Mouse (Mus musculus) c-Kit-positive CD71-positive TER-119-negative erythroid progenitor cells, embryonic 14.5 days (primary cell): Measurements from ENCODE around the gene Gabrb1.

Experiments
- DNase-seq: peaks from one replicate; pipeline ENCODE4 v3.0.0-alpha.2; 2013; ENCODE audit warnings: low read depth

Gabrb1 gene

DNA sequence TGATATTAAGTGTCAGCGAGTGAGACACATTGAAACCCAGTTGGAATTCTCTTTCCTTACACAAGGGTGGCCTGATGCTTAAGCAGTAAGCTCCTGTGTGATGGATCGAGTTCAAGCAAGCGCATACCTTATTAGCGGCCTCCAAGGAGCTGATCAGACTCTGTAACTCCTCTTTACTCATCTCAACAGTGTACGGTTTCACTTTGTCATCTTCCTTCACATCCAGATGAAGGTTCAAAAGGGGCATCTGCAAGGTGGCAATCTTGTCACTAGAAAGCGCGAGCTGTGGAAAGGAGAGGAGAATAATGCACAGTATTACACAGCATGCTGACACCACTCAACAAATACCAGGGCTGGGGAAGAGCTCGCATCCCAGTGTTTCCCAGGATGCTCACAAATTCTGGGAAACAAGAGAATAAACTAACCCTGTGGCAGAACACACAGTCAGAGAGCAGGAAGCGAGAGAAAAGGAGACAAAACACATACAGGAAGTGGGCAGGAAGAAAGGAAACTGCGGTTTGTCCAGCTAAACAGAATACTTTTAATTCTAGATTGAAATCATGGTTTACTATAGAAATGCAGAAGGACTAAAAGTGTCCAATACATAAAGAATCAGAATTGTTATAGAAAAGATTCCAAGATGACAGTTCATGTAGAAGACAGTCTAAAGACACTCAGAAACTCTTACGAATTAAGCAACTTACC is 503.0 kb downstream of the Gabrb1 start:
- no peak for DNase-seq

DNA sequence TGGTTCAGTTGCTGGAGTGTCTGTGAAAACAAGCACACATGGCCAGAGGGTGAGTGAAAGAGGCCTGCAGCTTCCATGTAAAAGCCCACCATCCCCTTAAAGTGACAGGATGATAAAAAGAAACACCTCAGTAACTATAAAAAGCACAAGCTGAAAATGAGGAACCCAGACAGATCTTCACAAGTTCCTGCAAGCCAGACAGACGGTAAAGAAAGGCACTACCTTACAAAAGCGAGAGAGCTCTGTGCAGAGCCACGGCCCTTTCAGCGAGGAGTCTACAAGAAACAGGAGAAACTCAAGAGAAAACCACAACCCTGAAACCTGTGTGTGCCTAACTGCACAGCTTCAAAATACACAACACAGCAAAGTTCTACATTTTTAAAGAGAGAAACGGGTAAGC is 504.9 kb downstream of the Gabrb1 start:
- no peak for DNase-seq

DNA sequence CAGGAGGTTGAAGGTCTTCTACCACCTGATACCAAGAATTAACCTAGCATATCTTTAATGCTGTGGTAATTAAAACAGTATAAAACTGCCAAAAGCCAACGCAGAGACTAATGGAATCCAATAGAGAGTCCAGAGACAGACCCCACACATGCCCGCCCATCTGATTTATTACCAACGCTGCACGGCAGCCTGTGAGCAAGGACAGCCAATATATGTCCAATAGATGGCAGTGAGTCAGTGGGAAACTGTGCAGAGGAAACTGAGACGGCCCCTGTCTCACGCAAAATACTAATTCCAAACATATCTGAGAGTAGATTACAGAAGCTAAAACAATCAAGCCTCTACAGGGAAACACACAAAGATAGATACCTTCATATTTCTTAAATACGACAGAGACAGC is 506.5 kb downstream of the Gabrb1 start:
- no peak for DNase-seq

DNA sequence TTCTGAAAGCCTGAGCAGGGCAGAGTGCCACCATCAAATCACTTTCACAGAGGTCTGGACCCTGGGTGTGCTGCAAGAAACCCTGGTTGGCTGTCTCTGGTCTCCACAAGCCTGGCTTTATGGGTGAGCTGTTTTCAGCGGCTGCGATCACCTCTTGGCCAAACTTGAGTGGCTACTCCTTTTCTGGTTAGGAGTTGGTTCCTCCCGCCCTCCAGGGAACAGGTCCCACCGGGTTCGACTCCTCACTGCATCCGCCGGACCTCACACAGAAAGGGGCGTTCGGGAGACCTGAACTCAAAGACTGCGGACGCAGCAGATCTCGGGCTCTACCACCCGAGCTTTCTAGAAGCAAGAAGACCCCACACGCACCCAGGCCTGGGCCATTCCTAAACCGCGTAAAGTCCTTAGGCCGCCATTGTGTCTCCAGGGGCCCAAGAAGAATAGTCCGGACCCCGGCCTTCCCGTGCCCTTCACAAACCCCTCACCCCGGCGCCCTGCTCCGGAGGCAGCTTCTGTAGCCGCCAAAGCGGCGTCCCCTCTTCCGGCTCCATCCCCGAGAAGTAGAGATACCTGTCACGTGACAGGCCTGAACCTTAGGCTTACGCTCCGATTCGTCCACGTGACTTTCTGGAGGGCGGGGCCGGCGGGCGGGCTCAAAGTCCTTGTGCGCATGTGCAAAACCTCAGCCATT is 509.8 kb downstream of the Gabrb1 start, which contains the start of gene Commd8:
Gene Commd8 (minus strand): TSS at position 596 of the 691 bp plus-strand sequence.
- peak; percentile 86 for DNase-seq

DNA sequence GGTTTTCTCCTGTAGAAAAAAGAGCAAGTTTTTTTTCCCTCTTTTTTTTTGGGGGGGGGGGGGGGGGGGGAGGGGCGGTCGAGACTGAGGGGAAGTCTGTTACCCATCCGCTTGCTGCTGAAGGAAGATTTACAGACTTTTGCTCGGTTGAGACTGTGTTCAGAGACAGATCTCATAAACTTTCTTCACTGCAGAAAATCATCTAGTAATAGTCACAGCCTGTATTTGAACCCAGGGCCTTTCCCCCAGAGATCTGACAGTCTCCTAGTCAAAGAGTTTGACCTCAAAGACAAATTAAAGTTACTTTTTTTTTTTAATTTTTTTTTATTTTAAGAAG is 510.3 kb downstream of the Gabrb1 start:
- no peak for DNase-seq

DNA sequence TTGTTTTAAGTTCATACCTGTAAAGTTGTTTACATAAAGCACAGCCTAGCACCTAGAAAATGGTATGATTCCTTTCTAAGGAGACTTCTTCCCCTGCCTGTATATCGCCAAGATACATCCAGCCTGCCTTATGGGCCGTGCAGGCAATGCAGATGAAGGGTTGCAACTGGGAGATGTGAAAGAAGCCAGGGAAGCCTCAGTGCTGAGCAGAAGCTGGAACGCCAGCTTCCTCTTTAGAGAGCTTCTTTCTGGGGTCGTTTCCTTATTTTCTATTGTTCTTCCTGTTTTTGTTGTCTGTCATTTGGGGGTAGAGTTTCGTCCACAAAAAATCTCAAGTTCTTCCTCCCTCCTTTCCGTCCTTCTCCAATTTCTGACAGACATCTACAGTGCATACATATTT is 512.2 kb downstream of the Gabrb1 start:
- no peak for DNase-seq

DNA sequence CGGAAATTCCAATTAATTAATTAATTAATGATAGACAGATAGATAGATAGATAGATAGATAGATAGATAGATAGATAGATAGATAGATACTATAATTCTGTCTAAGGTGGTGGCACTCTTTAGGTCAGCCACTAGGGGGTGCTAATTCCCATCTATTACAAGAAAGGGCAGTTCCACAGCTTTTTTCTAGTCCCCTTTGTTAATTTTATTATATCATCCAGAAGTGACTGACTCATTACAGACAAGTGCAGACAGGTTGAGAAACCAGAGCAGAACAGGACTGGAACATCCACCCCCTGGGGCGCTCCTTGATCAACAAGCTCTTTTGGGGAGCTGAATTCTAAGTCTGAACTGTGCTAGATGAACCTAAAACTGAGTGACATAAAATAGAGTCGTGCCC is 514.8 kb downstream of the Gabrb1 start:
- no peak for DNase-seq

DNA sequence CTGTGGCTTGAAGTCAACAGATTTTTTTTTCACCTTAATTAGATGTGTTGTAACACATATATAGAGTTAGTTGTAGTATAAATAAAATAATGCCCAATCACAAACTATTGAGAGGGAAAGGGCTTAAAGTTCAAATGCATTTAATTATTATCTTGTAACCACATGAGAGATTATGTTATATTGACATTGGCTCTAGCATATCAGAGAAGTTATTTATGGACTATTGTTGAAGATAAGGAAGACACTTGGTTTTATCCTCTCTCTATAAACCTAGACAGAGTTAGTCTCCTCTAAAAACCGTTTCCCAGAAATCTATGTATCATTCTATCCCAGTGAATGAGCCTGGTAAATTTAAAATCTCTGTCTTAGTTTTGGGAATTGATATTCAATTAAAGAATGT is 515.6 kb downstream of the Gabrb1 start:
- DNase-seq: no peak

DNA sequence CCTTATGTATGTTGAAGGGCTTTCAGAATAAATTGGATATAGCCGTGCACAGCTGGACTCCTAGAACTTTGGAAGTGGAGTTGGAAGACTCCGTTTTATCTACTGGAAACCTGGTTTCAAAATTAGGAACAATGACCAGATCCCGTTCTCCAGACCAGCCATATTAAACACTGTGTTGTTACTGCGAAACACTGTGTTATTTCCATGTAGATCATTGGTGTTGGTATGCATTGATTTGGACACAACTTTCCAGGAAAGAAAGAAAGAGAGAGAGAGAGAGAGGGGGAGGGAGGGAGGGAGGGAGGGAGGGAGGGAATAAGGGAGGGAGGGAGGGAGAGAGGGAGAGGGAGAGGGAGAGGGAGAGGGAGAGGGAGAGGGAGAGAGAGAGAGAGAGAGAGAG is 517.1 kb downstream of the Gabrb1 start:
- DNase-seq: no peak

DNA sequence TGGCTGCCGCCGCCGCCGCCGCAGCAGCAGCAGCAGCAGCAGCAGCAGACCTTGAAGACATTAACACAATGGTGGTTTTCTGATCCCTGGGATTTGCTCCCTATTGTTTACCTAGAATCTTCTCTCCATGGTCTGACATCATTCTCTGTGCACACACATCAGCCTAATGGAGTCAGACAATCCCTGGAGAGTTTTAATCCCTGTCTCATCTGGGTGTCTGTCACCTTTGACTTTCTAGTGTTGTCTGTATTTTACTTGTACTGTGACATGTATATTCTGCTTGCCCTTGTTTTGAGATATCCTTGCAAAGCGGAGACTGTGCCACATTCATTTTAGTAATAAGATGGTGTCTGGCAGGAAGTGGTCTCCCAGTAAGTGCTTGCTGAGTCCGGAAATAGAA is 517.6 kb downstream of the Gabrb1 start:
- DNase-seq: no peak

DNA sequence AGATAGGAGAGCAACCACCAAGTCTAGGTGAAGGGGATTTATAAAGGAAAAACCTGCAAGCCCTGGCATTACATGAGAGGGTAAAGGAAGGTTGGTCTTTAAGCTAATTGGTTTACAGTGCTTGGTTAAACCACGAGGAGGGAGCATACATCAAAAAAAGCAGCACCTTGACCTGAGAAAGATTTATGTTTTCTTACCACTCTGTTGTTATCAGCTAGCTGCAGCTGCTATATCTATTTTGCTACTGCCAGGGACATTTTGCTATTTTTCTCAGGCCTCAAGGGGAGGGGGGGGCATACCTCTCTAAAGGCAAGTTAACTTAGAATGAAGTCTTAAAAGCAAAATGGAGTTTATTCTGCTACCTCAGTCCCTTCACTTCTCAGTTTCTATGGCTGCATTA is 523.3 kb downstream of the Gabrb1 start:
- DNase-seq: no peak

DNA sequence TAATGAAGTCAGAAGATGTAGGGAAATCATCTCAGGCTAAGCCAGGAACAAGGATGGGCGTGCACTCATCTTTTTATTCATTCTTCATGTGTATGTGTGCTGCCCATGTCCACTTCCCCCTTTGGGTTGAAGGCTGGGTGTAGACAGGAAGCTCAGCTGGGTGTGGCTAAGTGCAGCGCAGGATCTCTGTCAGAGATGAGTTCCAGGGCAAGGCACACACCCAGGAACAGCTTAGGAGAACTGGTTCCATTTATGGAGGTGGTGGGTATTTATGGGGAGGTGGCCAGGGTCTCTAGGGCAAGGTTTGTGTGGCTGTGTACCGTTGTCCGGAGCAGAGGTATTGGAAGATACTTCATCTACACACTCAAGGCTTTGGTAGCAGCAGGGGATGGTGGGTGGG is 524.9 kb downstream of the Gabrb1 start:
- DNase-seq: no peak

DNA sequence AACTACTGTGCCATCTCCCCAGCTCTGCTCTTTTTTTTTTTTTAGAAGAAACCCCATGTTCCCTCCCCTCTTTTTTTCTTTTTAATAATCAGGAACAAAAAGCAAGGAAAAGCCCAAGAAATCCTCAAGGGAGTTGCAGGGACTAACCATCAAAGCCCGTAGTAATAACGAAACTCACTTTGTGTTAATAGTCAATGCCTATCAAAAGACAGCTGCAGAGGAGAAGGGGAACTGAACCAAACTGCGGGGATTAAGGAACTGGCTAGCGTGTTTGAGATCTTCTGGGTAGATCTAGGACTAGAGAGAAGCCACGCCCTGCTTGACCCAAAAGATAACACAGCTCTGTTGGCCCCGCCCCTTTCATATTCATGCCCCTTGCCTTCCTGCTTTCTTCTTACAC is 526.0 kb downstream of the Gabrb1 start:
- no peak for DNase-seq

DNA sequence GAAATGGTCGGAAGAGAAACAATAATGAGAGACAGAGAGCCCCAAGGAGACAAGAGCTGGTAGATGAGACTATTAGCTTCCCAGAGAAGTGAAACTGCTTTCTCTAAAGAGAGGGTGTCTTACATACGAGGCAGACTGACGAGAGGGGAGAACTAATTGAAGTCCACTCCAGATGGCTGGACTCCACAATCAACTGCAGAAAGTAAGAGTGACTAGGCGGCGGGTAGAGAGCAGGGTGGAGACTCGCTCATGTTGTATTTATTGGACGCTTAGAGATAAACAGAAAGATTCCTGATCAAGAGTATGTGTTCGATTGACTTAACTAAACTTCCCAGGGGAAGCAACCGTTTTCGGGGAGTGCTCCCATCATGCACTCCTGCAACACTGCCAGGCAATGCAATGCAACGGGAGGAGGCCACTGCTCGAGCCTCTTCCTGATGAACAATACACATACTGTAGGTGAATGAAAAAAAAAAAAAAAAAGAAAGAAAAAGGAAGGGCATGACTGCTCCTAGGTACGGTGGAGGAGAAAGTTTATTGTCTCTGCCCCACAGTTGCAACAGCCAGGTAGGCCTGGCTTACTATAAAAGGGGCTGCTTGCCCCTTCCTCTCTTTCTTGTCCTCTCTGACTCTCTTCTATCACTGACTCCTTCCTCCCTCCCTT is 526.7 kb downstream of the Gabrb1 start:
- no peak for DNase-seq

DNA sequence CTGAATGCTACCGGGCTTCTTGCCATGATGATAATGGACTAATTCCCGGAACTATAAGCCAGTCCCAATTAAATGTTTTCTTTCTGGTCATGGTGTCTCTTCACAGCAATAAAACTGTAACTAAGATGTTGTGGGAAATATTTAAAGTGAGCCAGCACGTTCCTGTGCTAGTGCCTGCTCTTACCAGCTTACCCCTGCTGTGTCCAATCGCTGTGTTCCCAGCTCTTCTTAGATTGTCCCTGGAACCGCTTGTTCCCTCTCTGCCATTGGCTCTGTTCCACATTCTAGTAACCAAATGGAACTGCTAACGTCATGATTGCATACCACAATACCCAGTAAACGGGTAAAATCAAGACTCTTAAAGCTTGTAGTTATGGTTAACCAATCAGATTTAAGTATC is 533.2 kb downstream of the Gabrb1 start:
- DNase-seq: no peak

DNA sequence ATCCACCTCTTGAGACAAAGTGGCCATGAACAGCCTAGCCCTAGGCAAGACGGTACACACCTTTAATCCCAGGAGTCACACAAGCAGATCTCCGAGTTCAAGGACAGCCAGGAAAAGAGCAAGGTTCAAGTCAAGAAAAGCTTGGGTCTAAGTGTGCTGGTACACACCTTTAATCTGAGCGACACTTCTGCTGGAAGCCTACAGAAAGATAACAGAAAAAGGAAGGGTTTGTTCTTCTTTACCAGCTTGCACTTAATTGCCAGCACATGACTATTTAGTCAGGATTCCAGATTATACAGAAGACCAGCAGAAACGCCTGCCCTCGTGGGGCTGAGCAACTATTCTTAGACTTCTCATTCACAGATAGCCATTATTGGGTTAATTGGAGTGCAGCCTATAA is 534.0 kb downstream of the Gabrb1 start:
- DNase-seq: no peak

DNA sequence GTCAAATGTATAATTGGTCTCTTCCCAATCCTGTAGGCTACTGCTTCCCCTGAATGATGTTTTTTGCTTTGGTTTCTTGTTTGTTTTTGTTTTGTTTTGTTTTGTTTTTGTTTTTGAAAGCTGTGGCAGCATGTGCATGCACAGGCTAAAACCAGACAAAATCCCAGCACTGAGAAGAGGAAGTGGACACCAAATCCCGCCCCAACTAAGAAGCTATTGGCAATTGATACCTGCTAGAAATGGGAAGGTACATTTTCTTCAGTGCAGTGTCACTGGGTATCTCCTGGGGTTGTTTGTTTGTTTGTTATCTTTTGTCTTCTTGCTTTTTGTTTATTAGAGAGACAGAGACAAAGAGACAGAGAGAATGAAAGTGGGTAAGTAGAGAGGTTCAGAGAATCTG is 537.5 kb downstream of the Gabrb1 start:
- DNase-seq: no peak
